Mouse (Mus musculus): ENCODE data around the gene Trib3.
"Not testable (repeated sequence)": the region's sequence is repeated elsewhere in the genome, so short reads cannot be mapped to it uniquely, and the experiment has no call there.

Trib3 gene

DNA sequence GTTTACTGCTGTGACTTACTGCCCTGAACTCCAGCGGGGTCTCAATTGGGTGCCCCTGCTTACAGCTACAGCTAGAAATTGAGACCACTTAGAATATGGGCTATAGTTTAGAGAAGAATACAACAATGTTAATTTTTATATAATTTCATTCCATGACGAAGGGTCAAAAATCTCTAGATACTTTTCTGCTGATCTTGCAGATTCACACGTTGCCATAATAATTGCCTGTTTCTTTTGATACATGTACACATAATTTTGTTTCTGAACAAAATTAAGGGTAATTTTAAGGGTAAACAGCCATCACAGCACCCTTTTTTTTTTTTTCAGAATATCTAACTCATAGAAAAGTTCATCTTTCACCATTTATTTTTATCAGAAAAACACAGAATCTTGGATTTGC lies 36.6 kb downstream of the Trib3 start:
- DNase-seq, result no peak

DNA sequence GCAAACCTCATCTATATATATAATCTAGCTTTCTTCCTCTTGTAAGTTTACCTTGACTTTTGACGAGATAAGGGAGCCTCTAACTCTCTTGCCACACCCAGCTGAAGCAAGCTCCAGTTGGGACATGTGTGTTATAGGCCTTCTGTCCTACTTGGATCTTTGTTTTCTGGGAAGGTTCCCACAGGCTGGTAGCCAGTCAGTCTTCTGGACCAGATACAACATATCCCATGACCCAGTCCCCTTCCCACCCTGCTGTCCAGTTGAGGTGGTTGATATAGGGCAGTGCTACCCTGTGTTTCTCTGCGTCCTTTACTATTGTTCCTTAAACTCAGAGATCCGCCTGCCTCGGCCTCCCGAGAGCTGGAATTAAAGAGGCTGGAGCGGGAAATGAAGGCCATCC lies 38.4 kb downstream of the Trib3 start:
- DNase-seq, result no peak

DNA sequence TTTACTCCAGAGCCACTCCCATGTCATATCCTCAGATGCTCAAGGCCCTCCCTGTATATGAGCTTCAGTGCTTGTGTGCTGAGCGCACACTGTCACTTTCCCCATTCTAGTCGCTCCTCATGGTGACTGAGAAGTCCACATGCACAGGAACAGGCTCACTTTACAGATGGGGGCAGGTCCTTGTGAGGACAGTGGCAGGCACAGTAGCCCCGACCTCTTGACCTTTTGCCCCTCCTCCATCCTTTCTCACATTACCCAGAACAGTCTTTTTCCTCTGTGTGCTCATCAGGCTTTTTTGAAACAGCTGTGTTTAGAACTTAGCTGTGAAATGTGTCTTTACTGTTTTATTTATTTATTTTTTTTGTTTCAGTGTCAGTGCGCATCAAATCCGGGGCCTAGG lies 40.1 kb downstream of the Trib3 start:
- DNase-seq, result no peak

GRCm38 (mm10) chr2:152302862-152303261 lies 41.0 kb downstream of the Trib3 start:
- DNase-seq, result no peak

DNA sequence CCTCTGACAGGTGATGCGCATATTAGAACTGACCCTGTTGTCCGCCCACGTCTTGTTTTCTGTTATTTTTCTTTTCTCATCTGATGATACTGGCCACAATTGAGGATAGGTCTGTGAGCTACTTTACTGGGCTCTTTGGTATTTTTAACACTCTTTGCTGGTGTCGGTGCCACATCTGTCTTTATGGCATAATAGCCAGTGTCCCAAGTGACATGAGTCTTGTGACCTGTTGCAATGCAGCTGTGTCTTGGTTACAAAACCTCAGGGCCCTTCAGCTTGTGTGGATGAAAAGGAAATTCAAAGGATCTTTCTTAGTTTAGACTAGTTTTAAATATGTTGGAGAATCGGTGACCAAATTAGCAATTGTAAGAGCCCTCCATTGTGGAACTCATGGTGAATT lies 49.3 kb downstream of the Trib3 start:
- no peak for DNase-seq

DNA sequence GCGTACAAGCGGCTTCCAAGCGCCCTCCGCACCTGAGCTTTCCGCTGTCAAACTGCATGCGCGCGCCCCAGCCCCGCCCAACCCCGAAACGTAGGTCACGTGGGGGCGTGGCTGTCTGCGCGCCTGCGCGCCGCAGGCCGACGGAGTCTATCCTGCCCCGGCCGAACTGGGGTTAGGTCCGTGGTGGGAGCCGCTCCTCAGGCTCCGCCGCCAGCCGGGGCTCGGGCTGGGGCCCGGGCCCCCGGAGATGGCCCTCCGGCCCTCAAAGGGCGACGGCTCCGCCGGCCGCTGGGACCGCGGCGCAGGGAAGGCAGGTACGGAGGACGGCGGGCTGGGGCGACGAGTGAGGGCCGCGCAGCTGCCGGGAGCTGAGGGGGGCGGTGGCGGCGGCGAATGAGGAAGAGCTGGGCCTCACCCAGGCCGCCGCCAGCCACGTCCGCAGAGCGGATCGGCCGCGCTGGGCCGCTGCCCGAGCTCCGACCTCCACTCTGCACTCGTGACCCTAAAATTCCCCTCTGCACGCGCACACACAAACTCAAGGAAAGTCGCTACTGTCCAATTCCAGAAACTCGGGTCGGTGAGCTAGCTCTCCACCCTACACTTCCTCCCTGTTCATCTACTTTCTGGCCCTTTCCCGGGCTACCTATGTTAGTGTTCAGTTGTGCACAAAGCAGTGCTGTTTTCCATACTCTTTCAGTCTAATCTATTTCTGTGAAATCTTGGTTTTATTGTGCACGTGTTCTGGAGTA lies 49.9 kb downstream of the Trib3 start, which contains the start of gene Tbc1d20:
Tbc1d20 (plus strand) TSS at position 102 of the 749 bp plus-strand sequence.
- DNase-seq, result peak; percentile 90 to 93

- DNase-seq, result no peak
Observed at GRCm38 (mm10) chr2:152293179-152293726, 50.6 kb downstream of the Trib3 start.

DNA sequence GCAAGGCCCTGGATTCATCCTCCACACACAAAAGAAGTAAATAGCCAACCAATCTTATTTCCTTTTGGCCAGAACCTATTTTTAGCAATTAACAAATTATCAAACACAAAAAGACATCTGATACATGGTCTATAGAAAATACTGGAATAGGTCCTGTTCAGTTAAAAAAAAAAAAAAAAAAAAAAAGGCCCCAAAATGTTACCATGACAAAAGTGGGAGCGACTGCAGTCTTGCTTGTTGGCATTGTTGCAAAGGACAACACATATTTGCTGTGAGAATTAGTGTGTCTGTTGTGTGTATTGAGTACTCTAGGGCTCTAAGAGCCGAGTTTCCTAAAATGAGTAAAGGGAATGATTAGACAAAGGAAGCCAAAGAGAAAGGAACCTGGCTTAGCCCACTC lies 51.4 kb downstream of the Trib3 start:
- no peak for DNase-seq

DNA sequence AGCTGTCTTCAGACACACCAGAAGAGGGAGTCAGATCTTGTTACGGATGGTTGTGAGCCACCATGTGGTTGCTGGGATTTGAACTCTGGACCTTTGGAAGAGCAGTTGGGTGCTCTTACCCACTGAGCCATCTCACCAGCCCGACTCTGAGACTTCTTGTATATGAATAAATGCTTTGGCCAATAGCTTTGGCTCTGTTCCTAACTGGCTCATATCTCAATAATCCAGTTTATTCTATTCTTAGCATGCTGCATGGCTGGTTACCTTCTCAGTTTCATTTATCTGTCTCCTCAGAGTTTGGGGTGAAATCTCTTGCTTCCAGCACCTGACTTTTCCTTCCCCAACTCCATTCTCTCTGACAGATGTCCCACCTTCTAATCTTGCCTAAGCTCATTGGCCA lies 54.2 kb downstream of the Trib3 start:
- DNase-seq, result not testable (repeated sequence)

DNA sequence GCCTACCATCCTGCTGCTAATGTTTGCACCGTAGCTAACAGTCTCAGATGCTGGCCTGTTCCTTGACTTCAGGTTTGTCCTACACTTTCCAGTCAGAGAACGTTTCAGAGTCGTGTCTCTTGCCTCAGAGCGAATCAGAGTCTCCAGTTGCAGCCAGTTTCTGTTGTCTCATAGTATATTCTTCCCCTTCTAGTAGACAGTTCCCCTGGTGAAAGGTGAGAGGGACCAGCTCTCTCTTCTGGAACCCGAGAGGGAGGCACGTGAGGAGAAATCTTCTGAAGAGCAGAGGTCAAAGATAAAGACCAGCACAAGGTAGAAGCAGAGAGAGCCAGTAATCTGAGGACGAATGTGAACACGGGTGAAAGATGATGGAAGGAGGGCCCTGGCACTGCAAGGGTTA lies 55.8 kb downstream of the Trib3 start:
- DNase-seq, result no peak

- DNase-seq, result no peak
Observed at GRCm38 (mm10) chr2:152287560-152287959, 56.3 kb downstream of the Trib3 start.

Measured in thymus, postnatal 36 days (tissue).